Mouse (Mus musculus): ENCODE measurements at regions not wholly inside any gene's neighbourhood (a gene's known extent, or its start where the extent isn't known, plus 50 kb on each side); places are given as distances from the start of the nearest gene placed in this dataset.

DNA sequence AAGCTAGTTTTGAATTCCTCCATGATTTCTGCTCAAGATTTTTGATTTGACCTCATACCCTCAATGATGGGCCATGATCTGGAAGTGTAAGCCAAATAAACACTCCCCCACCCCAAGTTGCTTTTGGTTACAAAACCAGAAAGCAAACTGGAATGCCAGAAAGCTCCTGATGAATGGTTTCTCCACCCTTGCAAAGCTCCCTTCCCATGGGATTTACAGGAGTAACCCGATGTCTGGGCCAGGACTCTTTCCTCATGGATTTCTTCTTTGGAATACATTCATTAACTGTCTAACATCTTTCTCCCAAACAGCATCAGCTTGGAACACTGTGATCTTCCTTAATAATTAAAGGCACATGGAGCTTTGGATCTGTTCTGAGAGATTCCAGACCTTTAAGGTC lies 227.3 kb upstream of the Sdr16c6 start:
- no peak for TF ChIP-seq CTCF (IDR thresholded peaks at IDR 0.05; ENCODE audit: insufficient read depth, low read length)
- no peak for TF ChIP-seq POLR2A (IDR thresholded peaks at IDR 0.05; ENCODE audit: borderline replicate concordance, extremely low read depth, low read depth, low read length)
